Mouse (Mus musculus): ENCODE measurements around the gene Tbx21.
A peak's percentile ranks its signal among the peaks of the same experiment; 100 is the strongest.

The Tbx21 gene

GRCm38 (mm10) chr11:97083401-97084140 lies 31.6 kb downstream of the Tbx21 start:
- no peak for DNase-seq (ENCODE audit: low spot score in 2 of 2)

- DNase-seq (ENCODE audit: low spot score in 2 of 2): peak in 1 of 2 experiments; percentile 34
Measured at GRCm38 (mm10) chr11:97082977-97083376, 32.2 kb downstream of the Tbx21 start.

- DNase-seq (ENCODE audit: low spot score in 2 of 2): no peak
Measured at GRCm38 (mm10) chr11:97080291-97080690, 34.8 kb downstream of the Tbx21 start.

- no peak for DNase-seq (ENCODE audit: low spot score in 2 of 2)
Measured at GRCm38 (mm10) chr11:97078751-97079150, 36.4 kb downstream of the Tbx21 start.

GRCm38 (mm10) chr11:97074235-97074634 lies 40.9 kb downstream of the Tbx21 start:
- DNase-seq (ENCODE audit: low spot score in 2 of 2): no peak

GRCm38 (mm10) chr11:97072533-97072932 lies 42.6 kb downstream of the Tbx21 start:
- DNase-seq (ENCODE audit: low spot score in 2 of 2): peak in 1 of 2 experiments; percentile 27

- DNase-seq (ENCODE audit: low spot score in 2 of 2): no peak
Measured at GRCm38 (mm10) chr11:97071129-97071528, 44.0 kb downstream of the Tbx21 start.

GRCm38 (mm10) chr11:97069770-97070169 lies 45.4 kb downstream of the Tbx21 start:
- DNase-seq (ENCODE audit: low spot score in 2 of 2): no peak

GRCm38 (mm10) chr11:97069333-97069732 lies 45.8 kb downstream of the Tbx21 start:
- DNase-seq (ENCODE audit: low spot score in 2 of 2): no peak

GRCm38 (mm10) chr11:97066656-97067360 lies 48.3 kb downstream of the Tbx21 start:
- no peak for DNase-seq (ENCODE audit: low spot score in 2 of 2)

GRCm38 (mm10) chr11:97065538-97066295 lies 49.4 kb downstream of the Tbx21 start:
- DNase-seq (ENCODE audit: low spot score in 2 of 2): no peak

GRCm38 (mm10) chr11:97063921-97064295 lies 51.2 kb downstream of the Tbx21 start:
- DNase-seq (ENCODE audit: low spot score in 2 of 2): no peak

GRCm38 (mm10) chr11:97063274-97063920 lies 51.7 kb downstream of the Tbx21 start:
- no peak for DNase-seq (ENCODE audit: low spot score in 2 of 2)

GRCm38 (mm10) chr11:97052219-97052646 lies 62.9 kb downstream of the Tbx21 start:
- no peak for DNase-seq (ENCODE audit: low spot score in 2 of 2)

GRCm38 (mm10) chr11:97050944-97051586 lies 64.1 kb downstream of the Tbx21 start:
- DNase-seq (ENCODE audit: low spot score in 2 of 2): no peak

GRCm38 (mm10) chr11:97050216-97050943 lies 64.8 kb downstream of the Tbx21 start, which contains the start of gene Osbpl7:
Osbpl7 (plus strand) TSS chr11:97050628.
- DNase-seq (ENCODE audit: low spot score in 2 of 2): peak; percentile 77 to 86

GRCm38 (mm10) chr11:97049492-97050085 lies 65.5 kb downstream of the Tbx21 start:
- DNase-seq (ENCODE audit: low spot score in 2 of 2): no peak

- no peak for DNase-seq (ENCODE audit: low spot score in 2 of 2)
Measured at GRCm38 (mm10) chr11:97048090-97048650, 67.0 kb downstream of the Tbx21 start.
